Mouse (Mus musculus): ENCODE data around the gene Atp6v1e1.

- TF ChIP-seq USF1 (IDR thresholded peaks at IDR 0.05; ENCODE audit: low read depth): no peak
- no peak for TF ChIP-seq POLR2A (IDR thresholded peaks at IDR 0.05; ENCODE audit: insufficient read length, low read depth)
- TF ChIP-seq POLR2AphosphoS2 (IDR thresholded peaks at IDR 0.05; ENCODE audit: insufficient read length, low read depth): no peak
Observed at GRCm38 (mm10) chr6:120773149-120773628, 49.4 kb downstream of the Atp6v1e1 start, which contains the start of gene Slc25a18.
